Mouse (Mus musculus) hindbrain, embryonic 16.5 days (tissue): Measurements from ENCODE around the gene Rnf103. TPM values are rescaled to one million over a fixed set of nuclear protein-coding genes. Genes with fewer than 3 reads are reported as not detected.

Source experiments
- ATAC-seq: fragments of 200-750 bp; cut with Nextera tagmentation; 2 replicates; pipeline ENCODE4 v1.8.0; 2017; ENCODE audit warnings: moderate TSS enrichment, moderate library complexity
- H3K27ac ChIP-seq: fragments of 300-500 bp; sonication (generic); 2 replicates; pipeline ENCODE4 v1.5.1; 2014; ENCODE audit warnings: low read depth, mild to moderate bottlenecking, control low read depth, low read length, moderate library complexity
- H3K27me3 ChIP-seq: fragments of 300-500 bp; sonication (generic); replicated peaks from 2 replicates; pipeline ENCODE4 v1.6.1; 2014; ENCODE audit warnings: low read length; ENCODE audit not compliant: control insufficient read depth, insufficient read depth
- H3K36me3 ChIP-seq: fragments of 300-500 bp; sonication (generic); 2 replicates; pipeline ENCODE4 v1.6.1; 2014; ENCODE audit warnings: mild to moderate bottlenecking, low read length, moderate library complexity, mixed read lengths; ENCODE audit not compliant: control insufficient read depth, insufficient read depth
- H3K4me1 ChIP-seq: fragments of 300-500 bp; sonication (generic); 2 replicates; pipeline ENCODE4 v1.6.1; 2014; ENCODE audit warnings: low read depth, low read length; ENCODE audit not compliant: control insufficient read depth, insufficient read depth
- H3K4me2 ChIP-seq: fragments of 300-500 bp; sonication (generic); 2 replicates; pipeline ENCODE4 v1.6.1; 2014; ENCODE audit warnings: mild to moderate bottlenecking, low read length, control low read depth, moderate library complexity
- H3K4me3 ChIP-seq: fragments of 300-500 bp; sonication (generic); 2 replicates; pipeline ENCODE4 v1.5.1; 2014; ENCODE audit warnings: mild to moderate bottlenecking, low read length, control low read depth, moderate library complexity
- H3K9ac ChIP-seq: fragments of 300-500 bp; sonication (generic); 2 replicates; pipeline ENCODE4 v1.6.1; 2014; ENCODE audit warnings: low read depth, mild to moderate bottlenecking, control low read depth, low read length, moderate library complexity
- H3K9me3 ChIP-seq: fragments of 300-500 bp; sonication (generic); 2 replicates; pipeline ENCODE4 v1.6.1; 2014; ENCODE audit warnings: mild to moderate bottlenecking, low read length, moderate library complexity; ENCODE audit not compliant: control insufficient read depth
- WGBS: fragments of 180-500 bp; shearing (Covaris S2); extraction: QIAGEN DNeasy Blood & Tissue Kit; methylation state at CpG from one replicate; pipeline ENCODE4 v1.1.7; 2014; 5-methylcytosine and 5-hydroxymethylcytosine counted together
- polyA plus RNA-seq: library from polyadenylated mRNA; unstranded; fragments of >200 nt; fragmentation: Nextera tagmentation; extraction: Ambion mirVana; gene quantifications from 2 replicates; pipeline ENCODE4 v1.2.1, GENCODE M21; 2015

Rnf103 gene
- polyA plus RNA-seq, 1 experiment from 2014 or later = 14.0 TPM

GRCm38 (mm10) chr6:71504091-71504490 lies 10.4 kb downstream of the Rnf103 start:
- Histone ChIP-seq H3K4me3 (no peak overlapping the region), H3K4me1 (no peaks in the 10 kb centered on the region), H3K9ac (no peak overlapping the region), H3K36me3 (peaks cover 19% of the 10 kb centered on the region), H3K27ac (no peak overlapping the region), H3K4me2 (no peak overlapping the region), H3K27me3 (no peaks in the 10 kb centered on the region), H3K9me3 (no peaks in the 10 kb centered on the region)
- ATAC-seq = no peak
- WGBS = 78% methylated on average over 4 of the region's 4 CpGs

GRCm38 (mm10) chr6:71505671-71506070 lies 12.0 kb downstream of the Rnf103 start:
- peaks cover 24% of the 10 kb centered on the region for H3K36me3 ChIP-seq
- H3K9ac ChIP-seq = no peak overlapping the region
- no peak overlapping the region for H3K4me3 ChIP-seq
- H3K4me2 ChIP-seq = no peak overlapping the region
- H3K4me1 ChIP-seq = no peaks in the 10 kb centered on the region
- no peak overlapping the region for H3K27ac ChIP-seq
- WGBS = 93% methylated on average over 2 of the region's 2 CpGs
- no peak for ATAC-seq
- no peaks in the 10 kb centered on the region for H3K27me3 ChIP-seq
- H3K9me3 ChIP-seq = no peaks in the 10 kb centered on the region

- Histone ChIP-seq H3K9ac (no peak overlapping the region), H3K27me3 (no peaks in the 10 kb centered on the region), H3K4me3 (no peak overlapping the region), H3K36me3 (peaks cover 4% of the 10 kb centered on the region; the same call in 1 of the 2 replicates), H3K27ac (no peak overlapping the region), H3K4me1 (no peaks in the 10 kb centered on the region), H3K4me2 (no peak overlapping the region), H3K9me3 (no peaks in the 10 kb centered on the region)
- ATAC-seq = no peak
- WGBS = 82% methylated on average over 4 of the region's 4 CpGs
These were observed 25.8 kb downstream of the Rnf103 start for GRCm38 (mm10) chr6:71519476-71519875.

- ATAC-seq = peak; percentile 67; the same call in 1 of the 2 replicates
- WGBS = 62% methylated on average over 3 of the region's 3 CpGs
- no peaks in the 10 kb centered on the region for H3K36me3 ChIP-seq
These were observed 31.9 kb downstream of the Rnf103 start for GRCm38 (mm10) chr6:71525556-71525955.

GRCm38 (mm10) chr6:71527056-71527455 lies 33.4 kb downstream of the Rnf103 start:
- Histone ChIP-seq H3K9me3 (no peaks in the 10 kb centered on the region), H3K36me3 (no peaks in the 10 kb centered on the region), H3K4me3 (no peak overlapping the region), H3K9ac (no peak overlapping the region), H3K27ac (no peak overlapping the region), H3K4me2 (no peak overlapping the region), H3K27me3 (no peaks in the 10 kb centered on the region), H3K4me1 (no peaks in the 10 kb centered on the region)
- WGBS = 92% methylated on average over 10 of the region's 10 CpGs
- ATAC-seq = peak; percentile 34; the same call in 1 of the 2 replicates

More at GRCm38 (mm10) chr6:71525556-71525955, 31.9 kb downstream of the Rnf103 start:
- no peaks in the 10 kb centered on the region for H3K9me3 ChIP-seq
- no peak overlapping the region for H3K9ac ChIP-seq
- no peak overlapping the region for H3K4me2 ChIP-seq
- H3K27me3 ChIP-seq = no peaks in the 10 kb centered on the region
- H3K4me1 ChIP-seq = no peaks in the 10 kb centered on the region
- H3K4me3 ChIP-seq = no peak overlapping the region
- no peak overlapping the region for H3K27ac ChIP-seq

GRCm38 (mm10) chr6:71527826-71528225 lies 34.1 kb downstream of the Rnf103 start:
- Histone ChIP-seq H3K9ac (no peak overlapping the region), H3K4me1 (no peaks in the 10 kb centered on the region), H3K4me3 (no peak overlapping the region), H3K4me2 (no peak overlapping the region), H3K27ac (no peak overlapping the region), H3K27me3 (no peaks in the 10 kb centered on the region), H3K9me3 (no peaks in the 10 kb centered on the region), H3K36me3 (no peaks in the 10 kb centered on the region)
- WGBS = 88% methylated on average over 9 of the region's 9 CpGs
- 0 out of 2 replicates have a peak, but pooled peaks have one; percentile 38 for ATAC-seq

- Histone ChIP-seq H3K4me2 (no peak overlapping the region), H3K27ac (no peak overlapping the region), H3K9ac (no peak overlapping the region), H3K36me3 (no peaks in the 10 kb centered on the region), H3K4me3 (no peak overlapping the region), H3K27me3 (no peaks in the 10 kb centered on the region), H3K4me1 (no peaks in the 10 kb centered on the region), H3K9me3 (no peaks in the 10 kb centered on the region)
- WGBS = 89% methylated on average over 8 of the region's 8 CpGs
- ATAC-seq = no peak
These were observed 36.5 kb downstream of the Rnf103 start for GRCm38 (mm10) chr6:71530176-71530575.

- Histone ChIP-seq H3K27ac (no peak overlapping the region), H3K9me3 (no peaks in the 10 kb centered on the region), H3K27me3 (no peaks in the 10 kb centered on the region), H3K4me3 (no peak overlapping the region), H3K4me1 (no peaks in the 10 kb centered on the region), H3K36me3 (no peaks in the 10 kb centered on the region), H3K9ac (no peak overlapping the region), H3K4me2 (no peak overlapping the region)
- ATAC-seq = no peak
These were observed 43.6 kb downstream of the Rnf103 start for GRCm38 (mm10) chr6:71537286-71537685.

GRCm38 (mm10) chr6:71543686-71544499 lies 50.2 kb downstream of the Rnf103 start, which contains the start of gene Chmp3:
TSS of gene Chmp3 (plus strand) at chr6:71543797.
- Histone ChIP-seq H3K27ac (peak within 1 kb of the TSS; percentile 98), H3K27me3 (no peaks in the 10 kb centered on the region), H3K4me3 (peak within 1 kb of the TSS; percentile 56), H3K4me1 (peaks cover 6% of the 10 kb centered on the region), H3K9ac (peak within 1 kb of the TSS; percentile 84), H3K4me2 (peak within 1 kb of the TSS; percentile 75), H3K36me3 (peaks cover 3% of the 10 kb centered on the region; the same call in 1 of the 2 replicates), H3K9me3 (peaks cover 2% of the 10 kb centered on the region; the same call in 1 of the 2 replicates)
- WGBS = under 1% methylated on average over 48 of the region's 59 CpGs
- ATAC-seq = peak; percentile 99
